Mouse (Mus musculus) MEL (cell line): ENCODE measurements around the gene Cmss1. TPM values are rescaled to one million over a fixed set of nuclear protein-coding genes. Genes with fewer than 3 reads are reported as not detected.

ENCODE experiments used
- DNase-seq: peaks from one replicate; pipeline ENCODE4 v3.0.0; 2011; ENCODE audit warnings: low read depth, low spot score
- H3K27ac ChIP-seq: 2 replicates; pipeline ENCODE4 v1.5.1; 2012; ENCODE audit warnings: low read depth, mild to moderate bottlenecking, control low read depth, low read length, moderate library complexity; ENCODE audit not compliant: control insufficient read depth
- H3K27me3 ChIP-seq, 2 experiments: fragments of 150-350 bp in 1 of 2; sonication (generic) in 1 of 2; 2 replicates each; pipeline ENCODE4 v1.6.1; 2012; ENCODE audit warnings: low read length in 2 of 2, mild to moderate bottlenecking in 2 of 2, improper control_type of control experiment in 1 of 2, moderate library complexity in 1 of 2; ENCODE audit not compliant: insufficient read depth in 2 of 2, control insufficient read depth in 1 of 2
- H3K36me3 ChIP-seq, 2 experiments: 2 replicates each; pipeline ENCODE4 v1.6.1; 2012 to 2014; ENCODE audit warnings: low read length in 2 of 2, improper control_type of control experiment in 1 of 2, inconsistent platforms in 1 of 2, mild to moderate bottlenecking in 1 of 2; ENCODE audit not compliant: insufficient read depth in 2 of 2, control insufficient read depth in 1 of 2
- H3K4me1 ChIP-seq, 2 experiments: fragments of 150-350 bp in 1 of 2; sonication (generic) in 1 of 2; 2 replicates each; pipeline ENCODE4 v1.6.1; 2012; ENCODE audit warnings: low read length in 2 of 2, improper control_type of control experiment in 1 of 2, mild to moderate bottlenecking in 1 of 2; ENCODE audit not compliant: insufficient read depth in 2 of 2, control insufficient read depth in 1 of 2
- H3K4me3 ChIP-seq, 2 experiments: fragments of 150-350 bp in 1 of 2; sonication (generic) in 1 of 2; 2 replicates each; pipeline ENCODE4 v1.5.1; 2012; ENCODE audit warnings: low read depth in 2 of 2, low read length in 2 of 2, mild to moderate bottlenecking in 2 of 2, moderate library complexity in 2 of 2, control low read depth in 1 of 2, improper control_type of control experiment in 1 of 2; ENCODE audit not compliant: control insufficient read depth in 1 of 2, insufficient read depth in 1 of 2
- H3K79me2 ChIP-seq: 2 replicates; pipeline ENCODE4 v1.6.1; 2012; ENCODE audit warnings: mild to moderate bottlenecking, low read length, moderate library complexity; ENCODE audit not compliant: control insufficient read depth, poor library complexity, insufficient read depth
- H3K9ac ChIP-seq: 2 replicates; pipeline ENCODE4 v1.6.1; 2012; ENCODE audit warnings: low read depth, mild to moderate bottlenecking, control low read depth, low read length, moderate library complexity; ENCODE audit not compliant: control insufficient read depth, poor library complexity, severe bottlenecking
- H3K9me3 ChIP-seq: fragments of 150-350 bp; sonication (generic); replicated peaks from 2 replicates; pipeline ENCODE4 v1.6.1; 2012; ENCODE audit warnings: mild to moderate bottlenecking, low read length, improper control_type of control experiment, moderate library complexity; ENCODE audit not compliant: insufficient read depth
- CTCF ChIP-seq, 3 experiments: IDR thresholded peaks in 2 of 3; conservative IDR thresholded peaks in 1 of 3; 2 replicates each; pipeline ENCODE4 v1.5.1; 2011 to 2012; ENCODE audit warnings: low read length in 3 of 3, low read depth in 2 of 3, mild to moderate bottlenecking in 2 of 3, improper control_type of control experiment in 1 of 3, inconsistent platforms in 1 of 3, mixed read lengths in 1 of 3, moderate library complexity in 1 of 3; ENCODE audit not compliant: control insufficient read depth in 1 of 3, insufficient read depth in 1 of 3, poor library complexity in 1 of 3, severe bottlenecking in 1 of 3
- GATA1 ChIP-seq: IDR thresholded peaks from 2 replicates; pipeline ENCODE4 v1.6.1; 2011; ENCODE audit warnings: low read depth, low read length, improper control_type of control experiment
- HCFC1 ChIP-seq: IDR thresholded peaks from 2 replicates; pipeline ENCODE4 v1.6.1; 2012; ENCODE audit warnings: low read depth, mild to moderate bottlenecking, inconsistent platforms, low read length, improper control_type of control experiment, moderate library complexity
- MAZ ChIP-seq: IDR thresholded peaks from 2 replicates; pipeline ENCODE4 v1.6.1; 2012; ENCODE audit warnings: low read depth, mild to moderate bottlenecking, inconsistent platforms, low read length, improper control_type of control experiment
- UBTF ChIP-seq: IDR thresholded peaks from 2 replicates; pipeline ENCODE4 v1.6.1; 2012; ENCODE audit warnings: low read depth, mild to moderate bottlenecking, inconsistent platforms, low read length, improper control_type of control experiment, moderate library complexity, borderline replicate concordance; ENCODE audit not compliant: insufficient read depth
- ZMIZ1 ChIP-seq: IDR thresholded peaks from 2 replicates; pipeline ENCODE4 v1.6.1; 2012; ENCODE audit warnings: low read depth, mild to moderate bottlenecking, inconsistent platforms, low read length, improper control_type of control experiment, moderate library complexity
- polyA plus RNA-seq, 2 experiments: library from polyadenylated mRNA; stranded (reverse) in 1 of 2; unstranded in 1 of 2; fragments of >175 nt in 1 of 2; fragments of >200 nt in 1 of 2; gene quantifications; 2 replicates each; pipeline versions ENCODE4 v1.2.1 to v1.2.4; 2012; ENCODE audit warnings: low replicate concordance in 2 of 2, low read depth in 1 of 2; ENCODE audit not compliant: insufficient read length in 2 of 2, insufficient read depth in 1 of 2, missing spikeins in 1 of 2
- total RNA-seq: library from RNA; depleted of rRNA; stranded (reverse); fragments of 300-350 nt; gene quantifications from 2 replicates; pipeline ENCODE4 v1.2.3, GENCODE M21; 2012

Gene Cmss1
- total and polyA plus RNA-seq, 3 experiments: 80.9 to 94.7 TPM; not detected in 1

DNA sequence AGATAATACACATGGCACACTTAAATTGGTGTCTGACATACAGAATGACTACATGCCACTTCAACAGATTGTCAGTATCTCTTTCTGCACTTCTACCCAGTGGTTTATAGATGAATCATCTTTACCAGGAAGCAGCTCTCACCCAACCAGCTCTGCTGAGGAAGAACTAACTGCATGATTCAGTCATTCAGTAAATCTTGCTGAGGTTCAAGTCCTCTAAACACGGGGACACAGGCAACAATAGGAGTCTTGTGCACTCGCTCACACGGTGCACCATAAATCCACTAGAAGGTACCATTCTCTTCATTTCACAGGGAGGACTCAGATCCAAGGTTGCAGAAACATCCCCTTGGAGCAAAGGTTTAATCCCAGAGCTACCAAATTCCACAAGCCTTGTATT is 105.8 kb downstream of the Cmss1 start:
- 0 out of 4 replicates have a peak, but pooled peaks cover 0 to 3% of the 10 kb centered on the region in 2 experiments for H3K4me1 ChIP-seq
- no peak for TF ChIP-seq CTCF (IDR thresholded peaks at IDR 0.05 in 2 of 3, conservative IDR thresholded peaks at IDR 0.05 in 1 of 3; ENCODE audit: control insufficient read depth in 1 of 3, insufficient read depth in 1 of 3, low read depth in 2 of 3, low read length in 3 of 3, poor library complexity in 1 of 3, severe bottlenecking in 1 of 3)
- peak; percentile 20; the same call in 1 of the 2 replicates for TF ChIP-seq GATA1
- peak; percentile 59 for DNase-seq
- no peak overlapping the region for H3K4me3 ChIP-seq
- H3K36me3 ChIP-seq: peaks cover 0 to 10% of the 10 kb centered on the region in 2 experiments; a peak in 3 of 4 replicates
- H3K27ac ChIP-seq: no peak overlapping the region
- H3K9ac ChIP-seq: no peak overlapping the region
- no peaks in the 10 kb centered on the region for H3K27me3 ChIP-seq
- no peaks in the 10 kb centered on the region for H3K79me2 ChIP-seq
- no peaks in the 10 kb centered on the region for H3K9me3 ChIP-seq

DNA sequence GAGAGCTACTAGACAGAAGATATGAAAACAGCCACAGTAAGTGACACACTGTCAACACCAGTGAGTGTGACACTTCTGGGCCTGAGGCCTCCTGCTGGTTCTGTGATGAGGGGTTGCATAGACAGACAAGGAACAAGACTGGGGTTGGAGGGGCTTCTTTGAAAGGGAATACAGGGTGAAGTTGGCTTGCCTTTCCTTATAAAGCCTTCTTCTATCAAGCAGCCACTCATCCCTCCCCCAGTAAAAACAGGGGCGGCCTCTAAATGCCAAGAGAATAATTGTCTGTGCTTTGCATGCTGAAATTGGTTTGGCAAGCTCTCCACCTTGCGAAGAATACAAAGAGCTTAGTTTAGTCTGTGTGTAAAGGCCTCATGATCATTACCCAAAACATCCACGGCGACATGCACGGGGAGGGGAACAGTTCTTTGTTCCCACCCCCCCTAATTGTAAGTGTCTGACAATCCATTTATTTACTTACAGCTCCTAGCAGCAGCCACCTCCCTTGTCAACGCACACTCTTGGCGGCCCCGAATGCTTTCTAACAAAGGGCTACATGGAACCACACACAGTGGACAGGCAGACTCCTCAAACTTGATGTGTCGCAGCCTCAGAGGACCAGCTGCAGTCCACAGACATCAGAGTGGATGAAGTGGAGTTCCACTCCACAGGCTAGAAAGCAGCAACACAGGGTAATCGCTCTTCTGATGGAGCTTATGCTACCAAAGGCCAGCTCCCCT is 110.1 kb downstream of the Cmss1 start:
- Histone ChIP-seq H3K4me1 (peaks cover 0 to 11% of the 10 kb centered on the region in 2 experiments; a peak in 2 of 4 replicates), H3K9me3 (no peaks in the 10 kb centered on the region), H3K9ac (no peak overlapping the region), H3K36me3 (peaks cover 0 to 24% of the 10 kb centered on the region in 2 experiments; a peak in 3 of 4 replicates), H3K4me3 (no peak overlapping the region), H3K27me3 (no peaks in the 10 kb centered on the region), H3K27ac (no peak overlapping the region), H3K79me2 (no peaks in the 10 kb centered on the region)
- no peak for DNase-seq
- no peak for TF ChIP-seq UBTF
- TF ChIP-seq MAZ: no peak

DNA sequence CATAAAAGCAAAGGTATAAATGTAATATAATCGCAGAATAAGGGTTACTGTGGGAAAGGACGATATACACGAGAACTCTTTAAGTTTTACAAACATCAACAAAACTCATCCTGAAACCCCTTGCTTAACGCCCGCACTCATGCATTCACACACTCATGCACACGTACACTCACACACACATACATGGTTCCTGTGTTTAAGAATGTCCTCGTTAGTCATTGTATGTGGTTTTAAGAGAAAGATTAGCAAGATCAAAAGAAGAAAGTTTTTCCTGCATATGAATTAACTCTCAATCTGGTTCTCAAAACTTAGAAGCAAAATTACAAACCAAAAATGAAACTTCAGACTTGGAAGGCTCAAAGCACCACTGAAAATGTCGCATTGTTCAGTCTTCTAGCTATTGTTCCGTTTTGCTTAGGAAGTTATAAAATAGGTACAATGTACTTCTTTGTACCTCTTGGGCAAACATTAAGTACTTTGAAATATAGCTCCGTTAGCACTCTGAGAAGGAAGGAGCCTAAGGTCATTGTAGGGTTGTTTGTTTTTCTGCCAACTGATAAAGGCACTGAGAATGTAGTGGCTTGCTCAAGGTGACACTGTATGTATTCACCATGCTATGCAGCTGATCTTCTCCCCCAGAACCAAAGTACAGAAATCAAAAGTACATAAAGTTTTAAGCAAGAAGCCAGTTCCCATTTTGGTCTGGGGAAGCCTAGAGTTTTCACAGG is 111.0 kb downstream of the Cmss1 start:
- H3K4me1 ChIP-seq: peaks cover 0 to 11% of the 10 kb centered on the region in 2 experiments; a peak in 2 of 4 replicates
- H3K9me3 ChIP-seq: no peaks in the 10 kb centered on the region
- DNase-seq: no peak
- H3K27ac ChIP-seq: no peak overlapping the region
- no peak overlapping the region for H3K9ac ChIP-seq
- TF ChIP-seq ZMIZ1: peak; percentile 49; the same call in 1 of the 2 replicates
- TF ChIP-seq HCFC1: no peak
- TF ChIP-seq, all 39 proteins: peak for 1
- Histone ChIP-seq H3K79me2 (no peaks in the 10 kb centered on the region), H3K27me3 (no peaks in the 10 kb centered on the region), H3K4me3 (no peak overlapping the region; a peak in 1 of 4 replicates), H3K36me3 (peaks cover 0 to 20% of the 10 kb centered on the region in 2 experiments; a peak in 3 of 4 replicates)
